37 mouse cellular contexts compared by ENCODE assay signal in the genomic region with DNA sequence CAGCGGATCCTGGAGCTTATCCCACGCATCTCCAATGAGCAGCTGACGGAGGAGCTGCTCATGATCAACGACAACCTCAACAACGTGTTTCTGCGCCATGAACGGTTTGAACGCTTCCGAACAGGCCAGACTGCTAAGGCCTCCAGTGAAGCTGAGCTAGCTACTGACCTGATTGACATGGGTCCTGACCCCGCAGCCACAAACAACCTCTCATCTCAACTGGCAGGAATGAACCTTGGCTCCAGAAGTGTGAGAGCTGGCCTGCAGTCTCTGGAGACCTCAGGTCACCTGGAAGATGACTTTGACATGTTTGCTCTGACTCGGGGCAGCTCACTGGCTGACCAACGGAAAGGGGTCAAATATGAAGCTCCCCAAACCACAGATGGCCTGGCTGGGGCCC. TPM values are rescaled to one million over a fixed set of nuclear protein-coding genes. Genes with fewer than 3 reads are reported as not detected.
"Had no signal": no experiment of that assay in that cellular context is flagged by ENCODE, and none has a peak within 500 bp of the region (broad histone marks: within the 10 kb centered on the region; RNA-seq: fewer than 3 reads in every experiment).

No protein-coding gene starts in this region.

RNA-seq across cellular contexts. Expression of a gene that starts 16.5 kb away (rescaled TPM):
- total RNA-seq: heart, postnatal 10 days; heart, postnatal 4 days; hematopoietic stem cell, adult 5-6 weeks; hindbrain, postnatal 0 days; layer of hippocampus, adult 18-20 months; layer of hippocampus, adult 2 months; layer of hippocampus, adult 8-10 months; layer of hippocampus, postnatal 10 days; layer of hippocampus, postnatal 14 days; layer of hippocampus, postnatal 25 days had no signal
- polyA plus RNA-seq: heart, adult 2 months; heart, embryonic 10.5 days; heart, embryonic 11.5 days; heart, embryonic 13.5 days; heart, embryonic 14.5 days; heart, embryonic 15.5 days; heart, postnatal 0 days; hindbrain, embryonic 10.5 days; hindbrain, embryonic 11.5 days; hindbrain, embryonic 12.5 days; hindbrain, embryonic 13.5 days; hindbrain, embryonic 14.5 days; hindbrain, embryonic 15.5 days; hindbrain, embryonic 16.5 days; hindbrain, postnatal 0 days; inflammation-experienced regulatory T-cells, adult 6 months; kidney, embryonic 14.5 days; kidney, embryonic 15.5 days had no signal

RNA-seq across cellular contexts. Expression of a gene that starts 22.4 kb away (rescaled TPM):
- total RNA-seq: heart, adult 2 months; heart, adult 8-10 months; heart, postnatal 10 days; heart, postnatal 14 days; heart, postnatal 25 days; heart, postnatal 36 days; heart, postnatal 4 days; hindbrain, postnatal 0 days; layer of hippocampus, adult 18-20 months; layer of hippocampus, adult 2 months; layer of hippocampus, adult 8-10 months; layer of hippocampus, postnatal 10 days; layer of hippocampus, postnatal 14 days; layer of hippocampus, postnatal 25 days had no signal
- polyA plus RNA-seq: heart, embryonic 10.5 days; heart, embryonic 11.5 days; heart, embryonic 12.5 days; heart, embryonic 13.5 days; heart, embryonic 14.5 days; heart, embryonic 15.5 days; heart, postnatal 0 days; hindbrain, embryonic 10.5 days; hindbrain, embryonic 11.5 days; hindbrain, embryonic 12.5 days; hindbrain, embryonic 13.5 days; hindbrain, embryonic 14.5 days; hindbrain, embryonic 15.5 days; hindbrain, embryonic 16.5 days; hindbrain, postnatal 0 days; intestine, embryonic 14.5 days; intestine, embryonic 15.5 days; intestine, embryonic 16.5 days; intestine, postnatal 0 days; kidney, embryonic 14.5 days; kidney, embryonic 15.5 days; kidney, embryonic 16.5 days had no signal
